Mouse (Mus musculus): ENCODE data around the gene Olfr224. TPM values are rescaled to one million over a fixed set of nuclear protein-coding genes. Genes with fewer than 3 reads are reported as not detected.
A peak's percentile ranks its signal among the peaks of the same experiment; 100 is the strongest.
"Not testable (repeated sequence)": the region's sequence is repeated elsewhere in the genome, so short reads cannot be mapped to it uniquely, and the experiment has no call there.

Gene Olfr224
- total RNA-seq (2021) (not detected), polyA plus RNA-seq (2012; rRNA removed) (not detected in 2 replicates)
- long read RNA-seq, result 0 reads

- no peak for DNase-seq
Observed at GRCm38 (mm10) chr11:58570405-58570804, at the start of gene Olfr224. Olfr224 (minus strand) TSS chr11:58570553.

GRCm38 (mm10) chr11:58618793-58619192 is 48.4 kb upstream of the Olfr224 start:
- DNase-seq, result no peak

GRCm38 (mm10) chr11:58618369-58618768 is 48.0 kb upstream of the Olfr224 start:
- DNase-seq, result no peak

DNA sequence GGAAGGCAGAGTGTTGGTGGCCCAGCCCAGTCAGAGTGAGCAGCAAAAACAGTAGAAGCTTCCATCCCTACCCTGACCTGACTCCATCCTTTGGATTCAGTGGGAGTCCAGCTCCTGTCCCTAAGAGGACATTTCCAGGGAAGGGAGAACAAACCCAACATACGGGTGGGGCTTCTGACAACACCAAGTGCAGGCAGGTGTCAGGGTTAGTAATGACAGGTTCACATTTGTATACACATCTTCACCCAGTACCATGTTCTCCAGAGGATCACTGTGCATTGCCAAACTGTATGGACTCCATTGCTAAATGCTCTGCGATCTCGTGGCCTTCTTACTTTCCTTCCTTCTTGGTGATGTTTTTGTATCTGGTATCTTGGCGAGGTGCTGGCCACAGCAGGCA is 45.6 kb upstream of the Olfr224 start, which contains the start of gene 2210407C18Rik:
TSS of gene 2210407C18Rik (minus strand) at position 101 of the 400 bp plus-strand sequence.
- DNase-seq, result no peak

DNA sequence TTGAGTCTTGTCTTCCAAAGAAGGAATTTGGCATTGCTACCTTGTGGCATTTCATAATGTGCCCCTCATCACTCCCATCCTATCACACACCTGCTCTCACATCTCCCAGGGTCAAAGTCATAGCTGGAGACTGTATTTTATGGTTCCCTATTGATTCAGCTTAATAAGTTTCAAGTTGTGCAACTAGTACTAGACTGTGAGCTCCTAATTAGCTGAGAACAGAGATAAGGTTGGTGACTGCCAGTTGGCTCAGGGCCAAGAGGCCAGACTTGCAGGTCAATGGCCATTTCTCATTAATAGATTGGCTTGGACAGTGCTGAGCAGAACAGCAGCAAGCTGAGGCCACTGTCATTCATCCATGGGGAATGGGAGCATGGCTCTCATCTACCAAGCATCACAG is 44.2 kb upstream of the Olfr224 start:
- peak; percentile 6 for DNase-seq

DNA sequence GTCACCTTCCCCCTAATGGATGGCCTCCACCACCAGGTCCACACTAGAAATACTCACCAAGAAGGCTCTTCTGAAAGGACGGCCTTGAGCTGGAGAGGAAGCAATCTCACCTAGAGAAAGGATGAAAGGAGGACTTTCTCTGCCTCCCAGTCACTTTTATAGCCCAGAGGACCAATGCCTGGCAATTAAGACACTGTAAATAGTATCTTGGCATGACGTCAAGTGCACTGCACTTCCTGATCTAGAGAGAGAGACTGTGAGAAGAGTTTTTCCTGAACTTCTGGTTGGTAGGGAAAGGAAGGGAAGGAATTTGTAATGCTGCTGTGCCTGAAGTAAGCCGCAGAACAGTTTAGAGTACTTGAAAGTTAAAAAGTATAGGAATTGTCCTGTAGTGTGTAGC is 43.0 kb upstream of the Olfr224 start:
- DNase-seq, result no peak

GRCm38 (mm10) chr11:58607030-58607429 is 36.7 kb upstream of the Olfr224 start:
- no peak for DNase-seq

DNA sequence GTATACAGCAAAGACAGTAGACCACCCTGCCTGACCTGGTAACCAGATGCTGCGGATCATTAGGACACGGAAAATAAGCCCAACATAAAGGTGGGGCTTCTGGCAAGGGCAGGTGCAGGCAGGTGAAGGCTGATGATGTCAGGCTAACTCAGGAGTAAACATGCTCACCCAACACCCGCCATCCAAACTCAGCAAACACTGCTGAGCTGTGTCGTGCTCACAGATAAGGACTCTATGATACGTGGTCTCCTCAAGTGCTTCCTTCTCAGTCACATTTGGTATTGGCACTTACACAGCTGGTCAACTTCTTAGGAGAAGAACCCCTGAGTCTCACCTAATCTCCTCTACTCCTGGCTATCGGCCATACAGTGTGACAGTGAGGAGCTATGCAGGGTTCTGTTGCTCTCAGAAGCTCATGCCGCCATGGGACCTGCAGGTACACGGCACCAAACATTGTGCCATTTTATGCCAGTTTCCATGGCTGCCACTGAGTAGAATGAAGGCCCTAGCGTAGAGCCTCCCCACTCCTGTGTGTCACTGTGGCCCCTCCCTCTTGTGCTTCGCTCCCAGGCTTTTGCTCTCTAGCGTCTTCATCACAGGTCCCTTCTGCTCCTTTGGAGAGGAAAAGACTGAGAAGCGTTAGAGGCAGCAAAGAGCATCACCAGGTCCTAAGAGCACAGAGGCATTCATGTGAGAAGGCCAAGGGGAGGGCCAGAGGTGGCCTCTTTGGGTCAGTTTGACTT is 36.0 kb upstream of the Olfr224 start:
- no peak for DNase-seq

- DNase-seq, result no peak
Observed at GRCm38 (mm10) chr11:58605228-58605627, 34.9 kb upstream of the Olfr224 start.

DNA sequence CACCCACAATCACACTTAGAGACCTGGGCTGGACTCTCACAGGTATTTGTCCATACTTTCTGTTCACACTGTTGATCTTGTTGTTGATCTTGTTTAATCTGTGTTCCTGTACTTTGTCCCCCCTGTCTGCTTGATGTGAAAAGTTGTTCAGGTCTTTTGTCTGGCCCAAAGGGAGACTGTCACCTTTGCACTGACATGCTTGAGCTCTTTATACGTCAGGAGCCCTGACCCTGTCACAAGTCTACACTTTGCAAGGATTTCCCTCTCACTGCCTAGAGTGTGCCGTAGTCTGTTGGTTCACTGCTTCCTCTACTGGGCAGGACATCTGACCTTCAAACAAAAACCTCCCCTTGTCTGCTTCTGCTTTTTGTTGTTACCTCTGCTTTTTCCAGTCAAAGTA is 34.3 kb upstream of the Olfr224 start:
- DNase-seq, result no peak

DNA sequence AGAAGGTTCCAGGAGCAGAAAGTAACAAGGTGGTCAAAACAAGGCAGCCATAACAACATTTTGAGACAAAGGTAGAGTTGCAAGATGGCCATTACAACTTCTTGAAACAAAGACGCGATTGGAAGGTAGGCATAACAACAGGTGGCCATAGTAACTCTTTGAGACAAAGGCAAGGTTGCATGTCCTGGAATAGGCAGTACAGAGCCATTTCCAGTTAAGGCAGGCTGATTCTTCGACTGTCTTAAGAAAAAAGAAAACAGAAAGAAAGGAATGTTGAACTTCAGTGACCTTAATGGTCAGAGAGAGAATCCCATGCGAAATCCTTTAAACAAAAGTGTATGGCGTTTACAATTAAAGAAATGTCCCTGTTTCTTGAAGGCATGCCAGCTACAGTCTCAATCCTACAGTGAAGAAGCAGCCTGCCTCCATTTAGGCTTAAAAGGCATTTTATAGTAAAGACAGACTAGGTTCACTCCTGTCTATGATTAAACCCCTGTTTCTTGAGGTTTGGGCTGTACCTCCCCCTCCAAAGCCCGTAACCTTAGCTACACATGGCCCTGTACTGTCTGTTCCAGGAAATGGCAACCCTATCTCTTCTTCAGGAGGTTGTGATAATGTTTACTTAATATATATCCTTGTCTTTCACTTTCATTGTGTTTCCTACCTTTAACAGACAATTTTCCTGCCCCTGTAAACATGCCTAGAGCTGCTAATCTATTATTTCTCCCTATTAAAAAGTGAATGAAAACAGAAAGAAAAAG is 32.6 kb upstream of the Olfr224 start:
- no peak for DNase-seq

DNA sequence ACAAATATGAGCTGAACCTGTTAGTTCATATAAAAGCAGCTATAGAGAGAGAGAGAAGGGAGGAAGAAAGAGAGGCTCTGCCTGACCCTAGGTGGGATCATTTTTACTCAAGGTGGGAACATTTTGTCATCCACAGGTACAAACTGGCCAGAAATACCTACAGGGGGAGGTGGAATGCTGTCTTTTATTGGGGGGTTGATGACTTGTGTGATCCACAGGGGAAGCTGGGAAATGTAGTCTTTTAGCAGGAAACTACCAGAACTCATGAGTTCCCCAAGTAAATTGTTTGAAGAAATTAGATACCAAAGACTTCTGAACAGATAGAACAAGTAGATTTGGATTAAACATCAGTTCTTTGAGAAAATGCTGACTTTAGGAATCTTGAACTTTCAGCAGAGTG is 31.7 kb upstream of the Olfr224 start:
- DNase-seq, result no peak

GRCm38 (mm10) chr11:58597837-58598236 is 27.5 kb upstream of the Olfr224 start:
- DNase-seq, result no peak

DNA sequence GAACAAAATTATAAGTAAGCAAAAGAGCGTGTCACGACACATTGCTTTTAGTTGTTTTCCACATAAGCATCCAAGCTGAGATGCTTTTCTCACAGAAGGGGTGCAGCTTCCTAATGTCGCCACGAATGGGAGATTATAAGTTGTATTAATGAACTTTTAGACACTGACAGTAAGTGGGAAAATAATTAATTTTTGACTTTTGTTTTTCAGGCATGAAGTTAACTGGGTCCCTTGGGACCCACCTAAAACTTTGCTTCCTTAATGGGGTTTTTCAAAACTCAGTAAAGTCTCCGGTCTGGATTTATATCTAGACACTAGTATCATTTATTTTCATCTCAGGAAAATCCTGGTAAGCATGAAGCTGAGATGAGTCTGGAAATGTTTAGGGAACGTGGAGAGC is 24.5 kb upstream of the Olfr224 start, which contains the start of gene Olfr324:
TSS of gene Olfr324 (plus strand) at position 301 of the 400 bp plus-strand sequence.
- DNase-seq, result no peak

DNA sequence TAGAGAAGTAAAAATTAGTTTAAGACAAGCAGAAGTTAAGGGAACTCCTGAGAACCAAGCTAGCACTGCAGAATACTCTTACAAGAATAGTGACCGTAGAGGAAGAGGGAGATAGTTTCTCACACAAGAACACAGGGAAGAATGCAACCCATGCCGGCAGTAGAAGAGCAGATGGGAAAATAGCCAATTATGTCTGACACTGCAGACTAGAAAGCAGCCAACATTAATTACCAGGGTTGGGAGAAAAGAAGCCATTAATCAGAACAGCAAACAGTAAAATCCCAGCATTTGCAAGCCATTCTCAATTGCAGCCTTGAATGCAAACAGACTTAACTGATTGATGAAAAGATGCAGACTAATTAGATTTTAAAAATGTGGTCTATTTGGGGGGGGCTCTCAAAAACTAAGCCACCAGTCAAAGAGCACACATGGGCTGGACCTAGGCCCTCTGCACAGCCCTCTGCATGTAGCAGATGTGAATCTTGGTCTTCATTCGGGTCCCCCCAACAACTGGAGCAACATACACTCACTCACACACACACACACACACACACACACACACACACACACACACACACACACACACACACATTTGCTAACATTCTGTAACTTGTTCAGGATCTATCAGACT is 18.4 kb upstream of the Olfr224 start:
- DNase-seq, result no peak

- DNase-seq, result peak; percentile 39
Observed at GRCm38 (mm10) chr11:58587898-58588348, 17.6 kb upstream of the Olfr224 start.

DNA sequence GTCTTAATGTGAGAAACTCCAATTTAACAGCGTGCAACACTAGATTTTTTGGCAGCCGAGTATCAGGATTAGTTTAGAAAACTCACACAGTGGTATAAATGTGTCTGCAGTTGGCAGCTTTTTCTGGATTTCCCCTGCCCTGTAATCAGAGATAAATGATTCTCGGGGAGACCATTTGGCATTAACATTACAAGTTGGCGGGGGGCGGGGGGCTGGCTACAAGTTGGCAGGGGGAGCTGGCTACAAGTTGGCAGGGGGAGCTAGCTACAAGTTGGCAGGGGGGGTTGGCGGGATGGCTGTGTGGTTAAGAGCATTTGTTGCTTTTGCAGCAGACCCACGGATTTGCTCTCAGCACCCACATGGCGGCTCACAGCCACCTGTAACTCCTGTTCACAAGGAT is 8.3 kb upstream of the Olfr224 start:
- no peak for DNase-seq

DNA sequence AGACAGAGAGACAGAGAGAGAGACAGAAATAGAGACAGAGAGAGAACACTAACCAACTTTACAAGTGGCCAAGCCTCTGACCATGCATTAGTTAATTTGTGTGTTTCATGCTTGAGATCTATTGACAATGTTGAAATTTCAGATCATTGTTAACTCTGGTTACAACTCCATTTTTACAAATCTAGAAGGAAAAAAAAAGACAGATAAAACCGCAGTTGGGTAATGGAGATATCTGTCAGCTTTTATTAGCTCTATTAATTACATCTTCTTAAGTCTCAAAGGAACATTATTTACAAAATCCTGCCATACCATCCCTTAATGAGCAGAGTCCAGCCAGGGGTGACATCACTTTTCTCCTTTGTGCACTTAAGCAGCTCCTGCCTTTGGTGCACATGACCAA is 7.1 kb upstream of the Olfr224 start, which contains the start of gene Olfr325:
TSS of gene Olfr325 (plus strand) at position 301 of the 400 bp plus-strand sequence.
- no peak for DNase-seq

- DNase-seq, result no peak
Observed at GRCm38 (mm10) chr11:58555536-58555935, 14.8 kb downstream of the Olfr224 start, which contains the start of gene Olfr328. Olfr328 (minus strand) TSS chr11:58555636.

- DNase-seq, result no peak
Observed at GRCm38 (mm10) chr11:58546322-58546721, 24.0 kb downstream of the Olfr224 start, which contains the start of gene Olfr329-ps. Olfr329-ps (minus strand) TSS chr11:58546422.

GRCm38 (mm10) chr11:58534736-58535135 is 35.6 kb downstream of the Olfr224 start, which contains the start of gene Olfr330:
Olfr330 (minus strand) TSS chr11:58534836.
- DNase-seq, result not testable (repeated sequence)

DNA sequence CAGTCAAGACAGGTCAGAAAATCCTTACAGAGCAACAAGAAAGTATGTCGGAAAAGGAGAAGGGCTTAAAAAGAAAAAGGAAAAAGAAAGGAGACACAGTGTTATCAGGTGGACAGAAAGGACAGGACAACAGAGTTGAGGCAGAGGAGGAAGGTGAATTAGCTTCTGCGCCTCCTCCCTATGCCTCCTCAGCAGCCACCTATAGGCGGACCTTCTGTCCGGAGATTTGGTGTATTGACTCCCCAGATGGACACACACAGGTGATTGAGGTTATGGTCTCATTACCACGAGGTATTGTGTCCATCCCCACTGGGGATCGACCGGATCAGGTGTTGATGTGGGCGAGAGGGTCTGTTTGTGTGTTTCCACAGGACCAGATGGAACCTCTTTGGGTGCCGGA is 50.6 kb downstream of the Olfr224 start:
- DNase-seq, result peak; percentile 8

Data from adrenal gland, adult 2 months (tissue).